Mouse (Mus musculus) urinary bladder, postnatal 10 days (tissue): ENCODE data around the gene Fbxo41.
"Not testable (repeated sequence)": the region's sequence is repeated elsewhere in the genome, so short reads cannot be mapped to it uniquely, and the experiment has no call there.

ENCODE experiments used
- DNase-seq: peaks from one replicate; pipeline ENCODE4 v3.0.0; 2022; ENCODE audit warnings: low spot score

Gene Fbxo41

DNA sequence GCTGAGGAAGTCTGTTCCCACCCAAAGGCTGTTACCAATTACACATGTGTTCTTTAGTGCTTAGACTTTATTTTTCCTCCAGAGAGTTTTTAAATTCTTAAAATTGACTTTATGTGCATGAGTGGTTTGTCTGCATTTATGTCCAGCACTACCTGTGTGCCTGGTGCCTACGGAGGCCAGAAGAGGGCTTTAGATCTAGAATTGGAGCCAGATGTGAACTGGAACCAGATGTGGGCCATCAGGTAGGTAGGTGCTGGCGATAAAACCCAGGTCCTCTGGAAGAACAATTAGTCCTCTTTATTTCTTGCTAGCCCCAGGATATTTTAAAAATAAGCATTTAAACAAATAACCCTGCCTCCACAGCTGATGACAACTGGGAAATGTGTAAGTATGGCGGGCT is 11.2 kb downstream of the Fbxo41 start:
- DNase-seq = no peak

- no peak for DNase-seq
Observed at GRCm38 (mm10) chr6:85490252-85490651, 12.5 kb downstream of the Fbxo41 start.

DNA sequence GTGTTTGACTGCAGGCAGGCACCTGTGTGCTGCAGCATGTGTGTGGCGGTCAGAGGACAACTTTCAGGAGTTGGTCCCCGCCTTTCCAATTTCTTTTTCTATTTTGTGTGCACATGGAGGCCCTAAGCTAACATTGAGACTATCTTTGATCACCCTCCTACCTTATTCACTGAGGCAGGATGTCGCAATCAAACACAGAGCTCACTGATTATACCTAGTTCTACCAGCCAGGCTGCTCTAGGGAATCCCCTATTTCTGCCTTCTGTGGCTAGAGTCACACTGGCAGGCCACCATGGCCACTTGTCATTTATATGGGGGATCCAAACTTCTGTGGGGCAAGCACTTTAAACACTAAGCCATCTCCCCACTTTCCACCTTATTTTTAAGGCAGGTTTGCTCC is 13.1 kb downstream of the Fbxo41 start:
- DNase-seq = no peak

GRCm38 (mm10) chr6:85488510-85488909 is 14.3 kb downstream of the Fbxo41 start:
- no peak for DNase-seq

DNA sequence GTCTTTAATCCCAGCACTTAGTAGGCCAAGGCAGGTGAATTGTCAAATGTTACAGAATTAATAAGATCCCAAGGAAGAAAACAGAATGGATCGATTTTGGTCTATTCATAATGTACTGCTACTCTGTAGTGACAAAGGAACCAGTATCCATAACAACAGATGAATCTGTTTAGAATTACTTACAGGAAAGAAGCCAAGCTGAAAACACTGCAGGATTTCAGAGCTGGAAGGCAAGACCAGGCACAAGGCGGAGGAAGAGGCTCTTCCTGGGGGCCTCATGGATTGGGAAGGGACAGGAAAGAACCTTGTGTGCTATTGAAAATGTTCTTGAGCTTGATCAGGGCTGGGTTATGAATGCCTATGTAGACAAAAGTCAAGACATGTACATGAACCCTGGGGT is 17.1 kb downstream of the Fbxo41 start:
- DNase-seq = no peak

DNA sequence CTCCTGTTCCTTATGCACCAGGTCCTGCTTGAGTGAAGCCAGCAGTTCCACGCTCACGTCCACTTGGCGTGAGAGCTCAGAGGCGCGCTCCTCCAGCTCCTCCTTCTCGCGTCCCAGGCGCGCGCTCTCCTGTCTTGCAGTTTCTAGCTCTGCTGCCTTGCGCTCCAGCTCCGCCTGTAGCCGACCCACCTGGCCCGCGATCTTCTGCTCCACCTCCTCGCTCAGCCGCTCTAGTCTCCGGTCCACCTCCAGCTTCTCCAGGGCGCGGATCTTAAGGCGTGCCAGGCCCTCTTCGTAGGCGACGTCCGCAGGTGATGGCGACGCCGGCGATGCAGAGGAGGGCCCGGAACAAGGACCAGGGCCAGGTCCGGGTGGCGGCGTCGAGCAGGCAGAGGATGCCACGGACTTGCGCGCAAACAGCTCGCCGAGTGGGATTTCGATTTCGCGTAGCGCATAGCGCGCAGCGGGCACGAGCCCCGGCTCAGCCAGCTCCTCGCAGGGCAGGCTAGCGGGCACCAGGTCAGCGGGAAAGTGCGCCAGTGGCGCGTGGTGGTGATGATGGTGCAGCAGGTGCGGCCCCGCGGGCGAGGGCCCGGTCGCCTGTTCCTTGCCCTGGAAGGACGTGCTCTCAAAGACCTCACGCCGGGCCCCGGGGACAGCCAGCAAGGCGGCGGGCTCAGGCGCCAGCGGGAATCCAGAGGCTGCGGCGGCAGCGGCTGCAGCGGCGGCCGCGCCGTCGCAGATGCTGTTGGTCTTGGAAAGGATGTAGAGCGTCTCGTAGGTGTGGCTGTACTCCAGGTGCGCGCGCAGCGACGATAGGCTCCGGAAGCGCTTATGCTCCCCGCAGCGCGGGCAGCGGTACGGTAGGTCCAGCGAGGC is 18.7 kb downstream of the Fbxo41 start:
- no peak for DNase-seq

- no peak for DNase-seq
Observed at GRCm38 (mm10) chr6:85480685-85481084, 22.1 kb downstream of the Fbxo41 start.

GRCm38 (mm10) chr6:85479979-85480378 is 22.8 kb downstream of the Fbxo41 start:
- DNase-seq = no peak

DNA sequence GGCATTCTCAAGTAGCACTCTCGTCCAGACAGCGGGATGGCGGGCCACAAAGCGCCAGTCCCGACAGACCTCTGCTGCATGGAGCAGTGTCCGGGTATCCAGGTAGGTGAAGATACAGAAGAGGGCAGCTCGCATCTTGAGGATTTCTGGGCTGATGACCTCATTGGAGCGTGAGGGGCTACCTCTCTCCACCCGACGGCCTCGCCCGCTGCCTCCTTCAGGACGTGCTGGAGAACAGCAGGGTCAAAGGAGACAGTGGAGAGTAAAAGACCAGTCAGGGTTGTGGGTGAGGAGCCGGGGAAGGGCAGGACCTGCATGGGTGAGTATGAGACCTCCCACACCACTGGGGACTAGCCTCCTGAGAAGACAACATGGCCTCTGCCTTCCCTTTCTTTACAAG is 24.4 kb downstream of the Fbxo41 start:
- DNase-seq = no peak

- no peak for DNase-seq
Observed at GRCm38 (mm10) chr6:85477366-85477917, 25.4 kb downstream of the Fbxo41 start.

- DNase-seq = no peak
Observed at GRCm38 (mm10) chr6:85475581-85475980, 27.2 kb downstream of the Fbxo41 start.

- DNase-seq = no peak
Observed at GRCm38 (mm10) chr6:85472542-85472941, 30.3 kb downstream of the Fbxo41 start.

DNA sequence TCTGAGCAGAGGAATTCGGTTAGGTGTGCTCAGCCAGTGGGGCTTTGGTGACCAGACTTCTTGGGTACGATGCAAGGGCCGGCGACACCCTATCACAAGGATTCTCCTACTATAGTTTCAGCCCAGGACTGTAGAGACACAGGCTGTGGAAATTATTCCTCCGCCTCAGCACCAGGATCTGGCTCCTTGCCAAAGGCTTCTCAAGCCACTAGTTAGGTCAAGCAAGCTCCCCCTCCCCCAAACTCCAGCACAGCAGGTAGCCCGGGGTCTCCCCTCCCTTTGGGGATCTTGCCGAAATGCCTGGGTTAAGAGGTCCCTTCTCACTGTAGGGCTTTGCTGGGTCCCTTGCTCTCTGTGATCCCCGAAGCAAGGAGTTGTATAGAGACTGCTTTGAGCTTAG is 30.8 kb downstream of the Fbxo41 start:
- DNase-seq = no peak

DNA sequence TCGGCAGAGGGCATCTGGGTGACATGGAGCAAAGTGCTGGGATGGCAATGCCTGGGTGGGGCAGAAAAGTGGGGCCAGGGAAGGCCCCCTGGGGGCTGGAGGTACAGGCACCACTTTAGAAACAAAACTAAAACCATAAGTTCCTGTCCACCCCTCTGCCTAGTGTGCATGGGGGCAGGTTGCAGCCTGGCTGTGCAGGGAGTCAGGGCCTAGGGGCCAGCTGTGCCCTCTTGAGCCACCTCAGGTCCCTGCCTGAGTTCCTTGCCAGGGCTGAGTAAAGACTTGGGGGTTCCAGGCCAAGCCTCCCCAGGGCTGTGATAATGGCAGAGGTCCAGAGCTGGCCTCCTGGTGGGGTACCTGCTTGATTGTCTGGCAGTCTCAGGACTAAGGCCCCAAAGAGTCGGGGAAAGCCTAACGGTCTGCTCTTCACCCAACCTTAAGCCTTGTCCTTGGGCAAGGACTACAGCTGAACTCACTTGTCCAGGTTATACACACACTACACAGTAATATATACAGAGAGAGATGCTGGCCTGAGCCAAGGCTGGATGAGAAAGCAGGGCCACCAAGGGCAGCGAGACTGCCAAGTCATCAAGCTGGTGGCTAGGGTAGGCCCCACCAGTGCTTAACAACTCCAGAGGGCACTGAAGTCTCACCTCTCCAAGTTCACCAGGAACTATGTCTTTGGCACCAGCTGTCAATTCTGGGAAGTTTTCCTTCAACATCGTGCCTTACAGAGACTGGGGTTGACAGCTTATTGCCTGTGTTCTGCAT is 32.9 kb downstream of the Fbxo41 start:
- DNase-seq = no peak

- no peak for DNase-seq
Observed at GRCm38 (mm10) chr6:85465381-85465780, 37.4 kb downstream of the Fbxo41 start.

- DNase-seq = no peak
Observed at GRCm38 (mm10) chr6:85459621-85460020, 43.2 kb downstream of the Fbxo41 start.

DNA sequence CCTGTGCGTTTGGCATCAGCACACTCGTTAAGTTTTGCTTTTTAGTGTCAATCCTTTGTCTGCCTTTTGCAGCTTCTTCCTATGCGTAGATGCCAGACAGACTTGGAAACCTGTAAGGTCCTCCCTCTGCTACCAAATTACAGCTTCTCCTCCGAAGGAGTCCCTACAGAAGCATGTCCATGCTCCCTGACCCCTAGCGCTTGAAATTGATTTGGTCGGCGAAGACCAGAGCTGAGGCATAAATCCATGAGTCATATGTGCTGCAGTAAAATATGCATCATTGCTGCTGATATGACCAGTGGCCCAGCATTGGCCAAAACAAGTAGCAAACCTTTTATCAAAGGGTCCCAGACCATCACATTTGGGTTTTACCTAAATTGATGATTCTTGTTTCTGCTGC is 50.0 kb downstream of the Fbxo41 start:
- no peak for DNase-seq

- DNase-seq = no peak
Observed at GRCm38 (mm10) chr6:85452411-85452665, 50.5 kb downstream of the Fbxo41 start.

DNA sequence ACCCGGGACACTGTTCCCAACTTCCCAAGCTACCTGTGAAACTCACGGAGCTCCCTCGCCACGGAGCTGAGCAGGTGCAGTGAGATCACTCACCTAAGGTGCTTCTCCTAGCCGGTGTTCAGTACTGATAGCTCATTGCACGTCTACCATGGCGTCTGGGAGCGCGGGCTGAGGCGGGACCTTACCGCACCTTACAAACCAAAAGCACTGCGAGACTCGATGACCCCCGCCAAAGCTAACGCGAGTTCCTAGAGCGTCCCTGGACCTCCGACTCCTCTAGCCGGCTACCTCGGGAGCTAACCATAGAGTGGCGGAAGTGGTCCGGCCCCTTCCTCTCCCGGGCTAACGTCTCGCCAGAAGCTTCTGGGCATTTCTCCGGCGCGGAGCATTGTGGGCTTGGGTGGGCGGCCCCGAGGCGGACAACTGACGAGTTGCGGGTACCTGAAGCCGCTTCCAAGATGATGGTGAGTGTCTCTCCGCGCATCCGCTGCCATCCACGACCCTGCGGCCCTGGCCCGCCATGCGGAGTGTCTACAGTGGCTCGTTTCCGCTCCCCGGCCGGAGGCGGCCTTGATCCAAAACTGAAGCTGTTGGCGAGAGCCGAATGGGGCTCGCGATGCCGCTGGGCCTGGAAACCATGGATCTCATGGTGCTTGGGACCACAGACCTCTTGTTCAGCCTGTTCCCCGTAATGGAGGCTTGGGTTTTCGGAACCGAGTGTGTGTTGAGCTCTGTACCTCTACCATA is 51.0 kb downstream of the Fbxo41 start, which contains the start of gene Pradc1:
TSS of gene Pradc1 (minus strand) at position 307 of the 747 bp plus-strand sequence.
- DNase-seq = peak; percentile 95

DNA sequence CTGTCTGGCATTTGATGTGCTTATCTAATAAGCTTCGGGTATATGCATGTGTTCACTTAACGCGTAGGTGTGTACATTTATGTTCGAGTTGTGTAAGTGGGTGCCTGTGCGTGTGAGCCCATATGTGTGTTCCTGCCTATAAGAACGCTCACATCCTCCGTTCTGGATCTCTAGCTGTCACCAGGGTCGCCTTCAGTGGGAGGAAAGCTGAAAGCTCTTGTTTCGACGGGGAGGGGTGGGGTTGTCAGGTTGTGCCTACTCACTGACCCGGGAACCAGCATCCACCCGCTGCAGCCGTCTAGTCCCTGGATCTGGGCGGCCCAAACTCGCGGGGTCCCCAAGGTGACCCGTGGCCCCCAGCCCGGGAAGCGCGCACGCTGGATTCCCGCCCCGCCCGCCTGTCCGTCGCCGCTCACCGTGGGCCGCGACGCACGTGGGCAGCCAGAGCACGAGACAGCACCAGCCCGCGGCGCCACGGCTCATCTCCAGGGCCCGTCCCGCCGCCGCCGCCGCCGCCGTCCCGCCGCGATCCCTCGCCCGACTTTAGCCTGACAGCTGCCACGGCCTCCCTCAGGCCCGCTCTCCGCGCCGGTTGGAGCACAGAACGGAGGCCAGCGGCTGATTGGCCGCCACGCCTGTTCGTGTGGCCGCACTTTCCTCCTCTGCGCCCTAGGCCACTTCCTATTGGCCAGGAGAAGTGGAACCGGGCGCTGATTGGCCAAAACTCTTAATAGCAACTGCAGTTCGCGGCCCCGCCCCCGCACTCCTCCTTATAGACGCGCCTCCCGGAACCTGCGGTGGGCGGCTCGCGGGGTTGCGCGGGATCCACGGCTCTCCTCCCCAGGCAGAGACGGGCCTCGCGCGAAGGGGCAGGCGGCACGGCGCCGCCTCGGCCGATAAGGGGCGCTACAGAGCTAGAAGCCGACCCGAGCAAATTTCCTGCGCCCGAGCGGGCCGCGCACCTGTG is 51.8 kb downstream of the Fbxo41 start, which contains the start of gene Cct7:
TSS of gene Cct7 (plus strand) at position 818 of the 967 bp plus-strand sequence.
- DNase-seq = peak; percentile 98

GRCm38 (mm10) chr6:85450140-85450539 is 52.7 kb downstream of the Fbxo41 start:
- not testable (repeated sequence) for DNase-seq
